Mouse (Mus musculus) heart, embryonic 14.5 days (tissue): Measurements from ENCODE around the gene Ttll3. TPM values are rescaled to one million over a fixed set of nuclear protein-coding genes. Genes with fewer than 3 reads are reported as not detected.

Source experiments
- ATAC-seq: fragments of 200-750 bp; cut with Nextera tagmentation; 2 replicates; pipeline ENCODE4 v1.8.0; 2017; ENCODE audit warnings: low read depth, moderate TSS enrichment; ENCODE audit not compliant: insufficient number of reproducible peaks, insufficient read depth, low FRiP score
- H3K27ac ChIP-seq, 2 experiments: fragments of 200-500 bp in 1 of 2; fragments of 300-500 bp in 1 of 2; sonication (generic) in 1 of 2; replicated peaks in 1 of 2; 2 replicates each; pipeline ENCODE4 v1.5.1; 2012 to 2014; ENCODE audit warnings: low read depth in 2 of 2, low read length in 2 of 2, control low read depth in 1 of 2, mild to moderate bottlenecking in 1 of 2, mixed read lengths in 1 of 2; ENCODE audit not compliant: control insufficient read depth in 1 of 2, insufficient read depth in 1 of 2
- H3K27me3 ChIP-seq: fragments of 300-500 bp; sonication (generic); 2 replicates; pipeline ENCODE4 v1.6.1; 2014; ENCODE audit warnings: mild to moderate bottlenecking, low read length, control low read depth; ENCODE audit not compliant: control insufficient read depth, insufficient read depth
- H3K36me3 ChIP-seq: fragments of 300-500 bp; sonication (generic); 2 replicates; pipeline ENCODE4 v1.6.1; 2014; ENCODE audit warnings: mild to moderate bottlenecking, control low read depth, low read length, mixed read lengths; ENCODE audit not compliant: control insufficient read depth, insufficient read depth
- H3K4me1 ChIP-seq, 2 experiments: fragments of 200-500 bp in 1 of 2; fragments of 300-500 bp in 1 of 2; sonication (generic) in 1 of 2; 2 replicates each; pipeline ENCODE4 v1.6.1; 2012 to 2014; ENCODE audit warnings: low read length in 2 of 2, control low read depth in 1 of 2, mixed read lengths in 1 of 2; ENCODE audit not compliant: control insufficient read depth in 2 of 2, insufficient read depth in 2 of 2
- H3K4me2 ChIP-seq: fragments of 300-500 bp; sonication (generic); 2 replicates; pipeline ENCODE4 v1.6.1; 2014; ENCODE audit warnings: mild to moderate bottlenecking, low read length
- H3K4me3 ChIP-seq, 2 experiments: fragments of 200-500 bp in 1 of 2; fragments of 300-500 bp in 1 of 2; sonication (generic) in 1 of 2; 2 replicates each; pipeline ENCODE4 v1.5.1; 2012 to 2014; ENCODE audit warnings: low read length in 2 of 2, mild to moderate bottlenecking in 2 of 2, control low read depth in 1 of 2, low read depth in 1 of 2, moderate library complexity in 1 of 2; ENCODE audit not compliant: control insufficient read depth in 1 of 2, insufficient read depth in 1 of 2
- H3K9ac ChIP-seq: fragments of 300-500 bp; sonication (generic); 2 replicates; pipeline ENCODE4 v1.6.1; 2014; ENCODE audit warnings: mild to moderate bottlenecking, low read length
- H3K9me3 ChIP-seq: fragments of 300-500 bp; sonication (generic); 2 replicates; pipeline ENCODE4 v1.6.1; 2016; ENCODE audit warnings: low read length, control low read depth; ENCODE audit not compliant: control insufficient read depth
- WGBS: fragments of 180-500 bp; shearing (Covaris S2); extraction: QIAGEN DNeasy Blood & Tissue Kit; methylation state at CpG from one replicate; pipeline ENCODE4 v1.1.7; 2014; 5-methylcytosine and 5-hydroxymethylcytosine counted together
- polyA plus RNA-seq: library from polyadenylated mRNA; unstranded; fragments of >200 nt; fragmentation: Nextera tagmentation; extraction: Ambion mirVana; gene quantifications from 2 replicates; pipeline ENCODE4 v1.2.1, GENCODE M21; 2014

Gene Ttll3
- polyA plus RNA-seq, 1 experiment from 2014 or later = 1.4 TPM

GRCm38 (mm10) chr6:113442442-113443090, 53.5 kb downstream of the Ttll3 start, which contains the start of gene Jagn1:
Gene Jagn1, plus strand, starts transcription at chr6:113442569.
- Histone ChIP-seq H3K27ac (peak within 1 kb of the TSS; percentile 46 to 60; a peak in 3 of 4 replicates), H3K4me1 (peaks cover 7 to 11% of the 10 kb centered on the region in 2 experiments; a peak in 3 of 4 replicates), H3K4me2 (peak within 1 kb of the TSS; percentile 85), H3K27me3 (no peaks in the 10 kb centered on the region), H3K4me3 (peak within 1 kb of the TSS; percentile 86 to 96), H3K9me3 (no peaks in the 10 kb centered on the region), H3K9ac (peak within 1 kb of the TSS; percentile 92), H3K36me3 (peaks cover 19% of the 10 kb centered on the region)
- under 1% methylated on average over 45 of the region's 45 CpGs for WGBS
- ATAC-seq = peak; percentile 85

- H3K27me3 ChIP-seq = no peaks in the 10 kb centered on the region
- H3K36me3 ChIP-seq = peaks cover 24% of the 10 kb centered on the region
- peak overlapping the region; percentile 86 to 96 for H3K4me3 ChIP-seq
- no peak for ATAC-seq
- H3K4me2 ChIP-seq = peak overlapping the region; percentile 85
- peaks cover 7 to 11% of the 10 kb centered on the region in 2 experiments; a peak in 3 of 4 replicates for H3K4me1 ChIP-seq
- 44% methylated on average over 12 of the region's 12 CpGs for WGBS
- no peak overlapping the region for H3K27ac ChIP-seq
- H3K9me3 ChIP-seq = no peaks in the 10 kb centered on the region
- H3K9ac ChIP-seq = peak overlapping the region; percentile 92
Observed at GRCm38 (mm10) chr6:113443091-113443490, 54.0 kb downstream of the Ttll3 start.

- H3K4me1 ChIP-seq = peaks cover 7 to 11% of the 10 kb centered on the region in 2 experiments; a peak in 3 of 4 replicates
- no peak overlapping the region for H3K4me2 ChIP-seq
- no peaks in the 10 kb centered on the region for H3K27me3 ChIP-seq
- ATAC-seq = no peak
- 89% methylated on average over 6 of the region's 8 CpGs for WGBS
- no peak overlapping the region for H3K9ac ChIP-seq
- no peaks in the 10 kb centered on the region for H3K9me3 ChIP-seq
- no peak overlapping the region for H3K27ac ChIP-seq
- no peak overlapping the region for H3K4me3 ChIP-seq
- peaks cover 30% of the 10 kb centered on the region for H3K36me3 ChIP-seq
Observed at GRCm38 (mm10) chr6:113444207-113444965, 55.3 kb downstream of the Ttll3 start.

- no peak for ATAC-seq
- WGBS = 95% methylated on average over 4 of the region's 4 CpGs
- H3K36me3 ChIP-seq = peaks cover 30% of the 10 kb centered on the region
- no peak overlapping the region for H3K4me2 ChIP-seq
- no peak overlapping the region for H3K4me3 ChIP-seq
- H3K9me3 ChIP-seq = no peaks in the 10 kb centered on the region
- no peaks in the 10 kb centered on the region for H3K27me3 ChIP-seq
- H3K4me1 ChIP-seq = peaks cover 8 to 12% of the 10 kb centered on the region in 2 experiments
- H3K9ac ChIP-seq = no peak overlapping the region
- H3K27ac ChIP-seq = no peak overlapping the region
Observed at GRCm38 (mm10) chr6:113447639-113448038, 58.6 kb downstream of the Ttll3 start.

GRCm38 (mm10) chr6:113451839-113452238, 62.8 kb downstream of the Ttll3 start:
- Histone ChIP-seq H3K27me3 (no peaks in the 10 kb centered on the region), H3K36me3 (peaks cover 19% of the 10 kb centered on the region), H3K9me3 (no peaks in the 10 kb centered on the region), H3K4me3 (no peak overlapping the region), H3K9ac (no peak overlapping the region), H3K4me2 (no peak overlapping the region), H3K27ac (no peak overlapping the region), H3K4me1 (peaks cover 3 to 5% of the 10 kb centered on the region in 2 experiments)
- ATAC-seq = no peak
- 42% methylated on average over 2 of the region's 2 CpGs for WGBS

- 44% methylated on average over 5 of the region's 5 CpGs for WGBS
- H3K27me3 ChIP-seq = no peaks in the 10 kb centered on the region
- H3K4me2 ChIP-seq = no peak overlapping the region
- no peaks in the 10 kb centered on the region for H3K36me3 ChIP-seq
- ATAC-seq = no peak
- no peak overlapping the region for H3K9ac ChIP-seq
- no peak overlapping the region for H3K27ac ChIP-seq
- no peak overlapping the region for H3K4me3 ChIP-seq
- peaks cover 3 to 5% of the 10 kb centered on the region in 2 experiments for H3K4me1 ChIP-seq
- no peaks in the 10 kb centered on the region for H3K9me3 ChIP-seq
Observed at GRCm38 (mm10) chr6:113455007-113455406, 65.9 kb downstream of the Ttll3 start.

- WGBS = 63% methylated on average over 10 of the region's 10 CpGs
- no peak for ATAC-seq
- Histone ChIP-seq H3K27me3 (no peaks in the 10 kb centered on the region), H3K36me3 (no peaks in the 10 kb centered on the region), H3K9ac (no peak within 1 kb of the TSS), H3K4me2 (no peak within 1 kb of the TSS), H3K4me1 (no peaks in the 10 kb centered on the region; a peak in 1 of 4 replicates), H3K9me3 (no peaks in the 10 kb centered on the region), H3K4me3 (no peak within 1 kb of the TSS), H3K27ac (no peak within 1 kb of the TSS)
Observed at GRCm38 (mm10) chr6:113457952-113458534, 69.0 kb downstream of the Ttll3 start, which contains the start of gene Il17re. Gene Il17re, plus strand, starts transcription at chr6:113458484.
